Mouse (Mus musculus) heart, postnatal 0 days (tissue): ENCODE measurements at regions not wholly inside any gene's neighbourhood (a gene's known extent, or its start where the extent isn't known, plus 50 kb on each side); places are given as distances from the start of the nearest gene placed in this dataset.

Experiments
- CTCF ChIP-seq: IDR thresholded peaks from 2 replicates; pipeline ENCODE4 v1.5.1; 2016; ENCODE audit warnings: antibody characterized with exemption, control low read depth, low read depth
- EP300 ChIP-seq: IDR thresholded peaks from 2 replicates; pipeline ENCODE4 v1.6.1; 2016; ENCODE audit warnings: antibody characterized with exemption, low read depth

GRCm38 (mm10) chr9:117805812-117806211, 176.1 kb upstream of the Rbms3 start:
- TF ChIP-seq CTCF (no peak), EP300 (no peak)
